Mouse (Mus musculus): ENCODE data around the gene H6pd. TPM values are rescaled to one million over a fixed set of nuclear protein-coding genes. Genes with fewer than 3 reads are reported as not detected.

H6pd gene
- total RNA-seq, 2 experiments from 2014 or later = 7.2 to 10.0 TPM

DNA sequence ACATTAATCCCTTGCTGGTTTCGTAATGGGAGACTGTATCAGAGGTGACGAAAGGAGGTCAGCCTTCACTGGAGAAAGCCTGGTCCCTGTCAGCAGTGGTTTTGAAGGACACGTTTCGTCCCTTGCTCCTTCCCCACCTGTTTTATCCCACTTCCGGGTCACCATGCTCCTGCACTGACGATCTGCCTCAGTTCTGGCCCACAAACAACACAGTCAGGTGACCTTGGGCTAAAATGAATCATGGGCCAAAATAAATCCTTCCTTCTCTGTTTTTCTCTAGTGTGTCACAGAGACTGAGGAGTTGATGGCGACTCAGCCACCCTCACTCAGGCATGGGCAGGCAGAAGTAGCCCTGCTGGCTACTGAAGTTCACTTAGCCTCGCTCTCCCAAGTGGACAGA, 33.5 kb downstream of the H6pd start:
- no peak for DNase-seq

DNA sequence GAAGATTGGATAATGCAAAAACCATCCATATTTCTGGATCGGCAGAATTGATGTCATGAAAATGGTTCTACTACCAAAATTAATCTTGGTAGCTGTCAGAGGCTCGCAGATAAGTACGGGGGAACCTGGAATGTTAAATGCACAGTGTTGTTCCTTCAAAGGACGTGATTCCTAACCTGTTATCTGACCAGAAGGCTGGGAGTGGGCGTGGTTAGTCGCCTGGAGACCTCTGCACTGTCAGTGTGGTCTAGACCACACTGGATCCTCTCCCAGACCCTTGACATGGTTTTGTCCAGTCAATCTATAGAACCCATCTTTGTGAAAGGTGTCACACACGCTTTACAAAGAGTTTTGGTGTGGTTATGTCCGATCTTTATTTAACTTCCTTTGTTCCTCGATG, 37.4 kb downstream of the H6pd start:
- no peak for DNase-seq

DNA sequence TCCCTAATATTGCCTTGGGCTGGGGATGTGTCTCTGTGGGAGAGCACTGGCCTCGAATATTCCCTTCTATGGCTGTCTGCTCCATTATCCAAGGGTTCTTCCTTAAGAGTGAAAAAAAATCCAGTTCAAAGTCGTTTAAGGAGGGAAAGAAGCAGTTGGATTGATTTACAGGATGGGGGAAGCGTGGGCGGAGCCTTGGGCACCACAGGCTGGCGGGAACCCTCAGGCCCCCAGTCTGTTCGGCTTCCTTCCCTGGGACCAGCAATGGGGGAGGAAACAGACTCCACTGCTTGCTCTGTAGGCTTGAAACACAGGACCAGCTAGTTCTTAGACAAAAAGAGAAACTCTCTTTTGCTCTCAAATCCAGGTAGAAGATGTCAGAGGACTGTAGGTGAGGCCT, 40.3 kb downstream of the H6pd start:
- DNase-seq = no peak

DNA sequence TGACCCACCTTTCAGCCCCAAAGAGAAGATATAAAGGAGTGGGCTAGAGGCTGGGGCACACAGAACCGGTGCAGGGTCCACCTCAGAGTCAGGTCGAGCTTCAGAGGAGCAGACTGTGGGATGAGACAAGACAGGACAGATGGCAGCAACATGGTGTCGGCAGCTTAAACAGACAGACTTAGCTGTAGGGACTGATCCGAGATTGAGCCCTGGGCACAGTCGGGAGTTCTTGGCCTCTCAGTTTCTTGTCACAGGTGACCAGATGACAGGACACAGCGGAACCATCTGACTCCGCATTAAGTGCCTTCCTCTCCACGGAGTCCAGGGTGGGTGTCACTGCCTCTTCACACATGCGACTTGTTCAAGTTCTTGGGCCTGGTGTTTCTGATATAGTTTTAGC, 41.9 kb downstream of the H6pd start:
- DNase-seq = no peak

DNA sequence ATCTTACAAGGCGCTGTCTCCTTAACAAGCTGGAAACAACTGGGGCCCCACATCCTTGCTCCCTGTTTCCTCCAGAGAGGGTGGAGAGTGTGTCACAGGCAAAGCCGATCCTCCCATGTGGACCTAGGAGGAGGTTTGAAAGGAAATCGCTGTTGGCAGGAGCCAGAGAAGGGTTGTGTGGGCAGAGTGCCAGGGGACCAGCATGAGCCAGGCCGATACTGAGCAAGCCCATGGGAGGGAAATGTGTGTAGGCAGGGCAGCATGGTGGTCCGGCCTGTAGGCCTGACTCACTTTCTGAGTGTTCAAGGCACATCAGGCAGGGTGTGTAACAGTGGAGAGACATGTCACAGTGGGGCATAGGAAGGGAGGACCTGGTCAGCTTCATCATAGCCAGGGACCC, 42.6 kb downstream of the H6pd start:
- DNase-seq = no peak

DNA sequence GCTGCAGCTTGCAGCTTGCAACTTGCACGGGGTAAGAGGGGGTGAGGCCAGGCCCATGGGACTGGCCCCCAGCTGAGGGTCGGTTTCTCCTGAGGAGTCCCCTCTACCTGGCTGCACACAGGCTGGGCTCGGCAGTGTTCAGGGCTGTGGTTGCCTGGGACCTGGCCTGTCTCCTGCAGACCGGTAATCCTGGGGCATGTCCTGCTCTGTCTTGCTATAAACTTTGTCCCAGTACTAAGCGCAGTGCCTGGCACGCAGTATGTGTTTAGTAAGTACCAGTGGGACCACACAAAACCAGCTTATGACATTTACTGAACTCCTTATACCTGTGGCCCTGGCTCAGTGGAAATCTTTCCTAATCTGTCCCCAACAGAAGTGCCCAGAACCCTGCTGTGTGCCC, 43.2 kb downstream of the H6pd start:
- DNase-seq = no peak

DNA sequence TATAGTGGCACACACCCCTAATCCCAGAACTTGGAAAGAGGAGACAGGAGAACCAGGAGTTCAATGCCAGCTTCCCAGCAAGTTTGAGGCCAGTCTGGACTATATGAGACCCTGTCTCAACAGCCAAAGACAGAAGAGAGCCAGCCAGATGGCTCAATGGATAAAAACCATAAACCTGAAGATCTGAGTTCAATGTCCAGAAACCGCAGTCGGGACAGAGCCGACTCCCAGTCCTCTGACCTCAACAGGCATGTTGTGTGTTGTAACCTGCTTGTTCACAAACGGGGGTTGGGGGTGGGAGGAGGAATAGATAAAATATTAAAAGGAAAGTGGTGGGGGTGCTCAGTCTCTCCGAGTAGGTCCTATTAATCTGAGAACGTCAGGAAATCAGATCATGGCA, 43.6 kb downstream of the H6pd start:
- no peak for DNase-seq

DNA sequence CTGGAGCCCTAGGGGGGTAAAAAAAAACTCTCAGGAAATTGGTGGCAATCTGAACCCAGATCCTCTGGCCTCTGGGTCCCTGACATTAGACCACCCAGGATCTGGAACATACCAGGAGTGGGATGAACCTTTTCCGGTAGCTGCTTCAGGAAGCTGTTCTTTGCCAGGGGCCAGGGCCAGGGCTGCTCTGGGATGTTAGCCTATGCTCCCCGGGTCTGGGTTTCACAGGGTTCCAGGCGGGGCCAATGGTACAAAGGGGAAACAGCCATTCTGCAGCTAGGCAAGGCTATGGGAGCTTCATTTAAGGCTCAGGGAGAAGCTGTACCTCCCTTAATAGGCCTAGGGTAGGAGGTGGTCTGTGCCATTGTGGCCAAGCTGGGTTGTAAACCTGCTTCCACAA, 44.1 kb downstream of the H6pd start:
- DNase-seq = no peak

DNA sequence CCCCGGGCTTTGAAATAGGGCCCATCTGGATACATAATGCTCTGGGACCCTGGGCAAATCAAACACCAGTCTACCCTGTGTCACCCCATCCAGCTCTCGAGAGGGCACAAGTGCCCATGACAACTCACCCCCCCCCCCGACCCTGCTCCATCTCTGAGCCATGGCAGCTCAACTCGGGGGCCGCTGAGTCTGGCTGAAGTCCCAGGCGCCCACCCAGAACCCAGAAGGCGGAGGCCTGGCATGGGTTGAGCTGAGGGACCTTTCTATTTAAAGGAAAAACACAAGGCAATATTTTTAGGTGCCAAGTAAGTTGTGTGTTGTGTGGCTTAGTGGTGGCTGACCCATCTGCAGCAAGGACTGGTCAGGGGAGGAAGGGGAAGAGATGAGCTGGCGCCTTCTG, 44.5 kb downstream of the H6pd start:
- DNase-seq = no peak

DNA sequence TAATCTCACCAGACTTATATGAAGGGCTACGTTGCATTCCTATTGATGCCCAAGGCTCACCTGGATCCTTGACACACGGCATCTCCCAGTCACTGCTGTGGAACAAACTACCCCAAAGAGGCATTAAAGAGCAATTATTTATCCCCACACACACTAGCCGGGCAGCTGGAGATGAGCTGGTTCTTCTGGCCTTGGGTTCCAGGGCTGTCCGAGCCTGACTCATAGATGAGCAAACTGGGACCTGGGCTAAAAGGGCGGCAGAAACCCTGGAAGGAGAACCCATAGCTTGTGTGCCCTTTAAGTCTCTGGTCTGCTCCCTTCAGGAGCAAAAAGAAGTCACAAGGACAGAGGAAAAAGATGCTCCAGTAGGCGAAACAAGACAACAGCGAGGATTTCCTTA, 48.4 kb downstream of the H6pd start:
- DNase-seq = no peak

DNA sequence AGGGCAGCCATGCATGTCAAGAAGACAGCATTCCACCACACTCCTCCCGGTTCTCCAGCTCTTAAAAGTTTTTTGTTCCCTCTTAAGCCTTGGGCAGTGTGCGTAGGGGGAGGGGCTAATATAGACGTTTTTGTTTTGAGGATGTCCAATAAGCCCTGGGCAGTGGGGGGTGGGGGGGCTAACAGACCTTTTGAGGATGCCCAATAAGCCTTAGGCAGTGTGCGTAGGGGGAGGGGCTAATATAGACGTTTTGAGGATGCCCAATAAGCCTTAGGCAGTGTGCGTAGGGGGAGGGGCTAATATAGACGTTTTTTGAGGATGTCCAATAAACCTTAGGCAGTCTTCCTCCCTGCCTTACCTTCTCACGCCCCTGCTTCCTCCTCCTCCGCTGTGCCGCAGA, 49.0 kb downstream of the H6pd start:
- DNase-seq = no peak

DNA sequence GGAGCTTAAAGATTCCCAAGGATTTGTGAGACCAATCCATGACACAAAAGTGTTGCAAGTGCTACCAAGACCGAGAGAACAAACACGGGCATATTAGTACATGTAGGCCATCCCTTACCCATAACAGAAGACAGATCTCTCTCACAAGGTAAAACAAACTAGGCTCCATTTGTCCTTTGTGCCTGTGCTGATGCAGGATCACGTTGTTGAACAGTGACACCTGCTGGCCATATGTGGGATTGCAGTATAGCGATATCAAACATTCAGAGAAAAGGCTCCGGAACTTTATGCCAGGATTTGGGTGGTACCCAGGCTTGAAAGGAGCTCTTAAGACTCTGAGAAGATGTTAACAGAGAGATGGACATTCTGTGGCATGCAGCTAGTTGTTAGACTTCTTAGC, 50.3 kb downstream of the H6pd start:
- peak; percentile 72 to 74 for DNase-seq

DNA sequence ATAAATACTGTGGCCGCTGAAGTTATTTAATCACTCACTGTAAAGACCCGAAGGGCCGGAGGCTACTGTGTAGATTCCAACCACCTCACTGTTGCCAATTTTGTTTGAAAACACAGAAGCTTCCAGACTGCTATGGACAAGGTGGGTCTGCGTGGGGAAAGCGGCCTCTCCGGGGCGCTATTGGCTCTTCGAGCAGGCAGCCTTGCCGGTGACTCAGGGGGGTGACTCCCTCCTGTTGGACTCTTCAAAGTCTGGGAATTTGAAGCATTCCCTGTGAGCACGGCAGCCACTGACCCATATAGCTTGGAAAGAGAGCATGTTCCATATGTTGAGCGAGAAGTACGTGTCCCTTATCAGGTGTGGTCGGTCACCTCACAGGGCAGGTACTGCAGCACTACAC, 52.8 kb downstream of the H6pd start:
- DNase-seq = no peak

DNA sequence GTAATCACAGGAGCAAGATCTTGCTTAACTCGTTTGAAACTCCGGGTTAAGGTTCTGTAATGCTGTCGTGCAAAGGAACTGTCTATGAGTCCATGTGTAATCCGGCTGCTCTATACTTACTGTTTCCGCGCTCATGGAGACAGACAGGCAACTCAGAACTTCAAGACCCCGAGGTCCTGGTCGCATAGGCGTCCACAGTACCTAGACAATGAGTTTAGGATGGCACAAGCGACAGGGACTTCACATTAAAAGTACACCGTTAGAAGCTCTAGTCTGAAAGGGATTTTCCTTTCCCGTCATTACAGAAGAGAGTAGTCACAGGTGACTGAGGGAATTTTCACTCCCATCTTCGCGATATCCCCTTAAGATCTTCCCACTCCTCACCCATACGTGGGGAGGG, 53.2 kb downstream of the H6pd start:
- DNase-seq = no peak

DNA sequence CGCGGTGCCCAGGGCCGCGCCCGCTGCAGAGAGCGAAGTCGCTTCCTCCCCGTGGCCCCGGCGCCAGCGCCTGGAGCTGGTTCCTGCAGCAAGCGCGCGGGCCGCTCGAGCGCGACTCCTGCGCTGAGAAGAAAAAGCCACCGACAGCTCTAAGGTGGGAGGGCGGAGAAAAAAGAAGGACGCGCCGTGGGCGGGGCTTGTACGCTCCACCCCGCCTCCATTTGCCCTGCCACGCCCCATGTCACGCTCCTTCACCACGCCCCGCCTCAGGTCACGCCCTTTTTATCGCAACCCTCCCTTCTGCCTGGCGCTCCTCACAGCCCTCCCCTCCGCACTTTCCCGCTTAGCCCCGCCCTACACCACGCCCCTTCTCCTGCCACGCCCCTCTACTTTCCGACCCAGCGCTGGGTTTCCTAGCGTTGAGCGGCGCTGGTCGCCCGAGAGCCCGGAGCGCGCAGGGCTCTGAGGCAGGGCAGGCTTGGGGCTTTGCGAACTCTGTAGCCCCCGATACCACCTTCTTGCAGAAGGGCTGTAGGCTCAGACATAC, 53.9 kb downstream of the H6pd start, which contains the start of gene Spsb1:
Spsb1 (minus strand) TSS at position 151 of the 547 bp plus-strand sequence.
- peak; percentile 96 to 98 for DNase-seq

DNA sequence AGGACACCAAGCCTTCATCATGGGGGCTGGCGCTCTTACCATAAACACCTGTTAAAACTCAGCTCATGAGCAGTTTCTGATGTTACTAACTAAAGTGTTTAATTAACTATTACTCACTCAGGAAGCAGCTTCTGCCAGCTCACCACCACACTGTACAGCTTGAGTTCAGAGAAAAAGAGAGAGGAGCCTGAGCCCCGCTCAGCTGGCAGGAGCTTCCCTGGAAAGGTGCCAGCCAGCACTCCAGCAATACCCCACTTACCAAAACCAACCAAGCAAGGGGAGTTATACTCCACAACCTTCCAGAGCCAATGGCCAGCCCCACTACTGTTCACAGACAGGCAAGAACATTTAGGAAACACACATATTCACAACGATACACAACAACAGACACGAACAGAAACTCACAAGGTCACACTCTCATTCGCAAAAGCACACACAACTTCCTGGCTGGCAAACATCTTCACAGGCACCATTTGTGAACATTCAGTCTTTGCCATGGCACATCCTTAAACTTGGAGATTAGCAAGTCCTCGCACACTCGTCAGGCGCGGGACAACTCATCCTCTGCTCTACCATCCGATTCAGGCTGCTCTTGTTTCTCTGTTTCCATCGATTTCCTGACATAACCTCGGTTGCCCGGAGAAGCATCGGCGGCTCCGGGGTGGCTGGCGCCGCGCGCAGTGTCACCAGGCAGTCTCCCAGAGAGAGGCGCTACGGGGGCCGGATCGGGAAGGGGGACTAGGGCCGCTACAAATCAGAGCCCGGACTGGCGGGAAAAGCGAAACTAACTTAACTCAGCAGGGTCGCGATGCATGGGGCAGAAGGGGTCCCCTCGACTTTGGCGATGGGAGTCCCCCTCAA, 55.0 kb downstream of the H6pd start:
- peak; percentile 54 to 58 for DNase-seq

DNA sequence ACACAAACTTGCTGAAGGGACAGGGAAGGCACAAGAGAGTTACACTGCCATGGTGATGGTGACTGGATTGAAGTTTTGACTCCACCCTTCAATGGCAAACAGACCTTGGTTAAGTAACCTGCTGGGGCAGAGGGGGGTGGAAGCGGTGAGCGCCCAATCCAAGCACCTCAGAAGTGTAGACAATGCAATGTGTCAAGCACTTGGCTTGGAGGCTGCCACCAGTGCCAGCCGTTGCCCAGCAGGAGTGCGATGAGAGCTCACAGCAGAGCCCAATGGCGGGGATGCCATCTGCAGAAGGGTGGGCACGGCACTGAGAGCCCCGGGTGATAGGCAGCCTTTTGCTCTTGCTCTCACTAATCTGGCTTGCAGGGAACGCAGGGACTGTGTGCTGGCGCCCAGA, 56.6 kb downstream of the H6pd start:
- no peak for DNase-seq

DNA sequence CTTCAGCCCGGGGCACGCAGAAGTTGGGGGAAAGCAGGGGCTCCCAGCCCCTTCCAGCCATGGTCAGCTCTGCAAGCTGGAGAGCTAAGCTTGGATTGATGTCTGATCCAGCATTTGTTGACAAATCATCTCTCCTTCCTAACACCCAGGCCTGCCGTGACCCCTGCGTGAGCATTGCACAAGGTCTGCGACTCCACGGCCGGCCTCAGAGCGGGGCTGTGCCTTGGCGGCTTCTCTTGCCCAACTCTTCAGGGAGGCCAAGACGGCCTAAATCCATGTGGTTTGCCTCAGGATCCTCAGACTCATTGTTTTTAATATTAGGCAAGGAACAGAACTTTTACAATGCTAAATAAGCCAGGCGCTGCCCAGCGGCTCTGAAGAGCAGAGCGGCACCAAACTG, 57.6 kb downstream of the H6pd start:
- no peak for DNase-seq

DNA sequence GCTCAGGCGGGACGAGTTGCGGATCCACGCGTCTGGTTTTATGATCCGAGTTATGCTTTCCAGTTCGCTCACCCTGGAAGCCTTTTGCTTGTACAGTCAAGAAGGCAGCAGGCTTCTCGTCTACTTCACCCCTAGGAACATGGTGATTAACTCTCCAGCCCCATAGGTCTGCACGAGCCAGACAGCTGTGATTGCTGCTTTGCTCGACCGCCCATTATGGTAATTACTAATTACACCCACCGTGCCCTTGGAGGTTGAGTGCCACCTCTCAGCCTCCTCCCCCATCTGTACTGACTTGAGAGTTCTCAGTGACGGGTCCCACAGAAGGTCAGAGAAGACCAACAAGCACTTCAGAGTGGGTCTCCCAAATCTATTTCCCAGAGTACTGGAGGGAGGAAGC, 59.1 kb downstream of the H6pd start:
- DNase-seq = no peak

DNA sequence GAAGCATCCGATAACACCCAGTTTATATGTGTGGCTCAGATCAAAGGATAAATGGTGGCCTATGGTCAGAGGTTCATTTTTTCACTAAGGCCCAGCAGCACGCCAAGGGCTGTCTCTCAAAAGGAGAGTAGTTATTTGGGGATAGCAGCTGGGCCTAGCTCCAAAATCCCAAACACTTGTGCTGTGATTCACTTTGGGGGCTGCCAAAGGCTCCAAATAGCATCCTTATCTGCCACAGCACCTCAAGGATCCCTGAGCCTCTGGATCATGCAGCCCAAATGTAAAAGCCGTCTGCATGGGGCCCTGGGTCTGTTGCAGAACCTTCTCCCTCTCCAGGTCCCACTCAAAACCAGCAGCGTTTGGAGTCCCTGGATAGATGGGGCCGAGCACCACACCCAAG, 60.7 kb downstream of the H6pd start:
- no peak for DNase-seq

DNA sequence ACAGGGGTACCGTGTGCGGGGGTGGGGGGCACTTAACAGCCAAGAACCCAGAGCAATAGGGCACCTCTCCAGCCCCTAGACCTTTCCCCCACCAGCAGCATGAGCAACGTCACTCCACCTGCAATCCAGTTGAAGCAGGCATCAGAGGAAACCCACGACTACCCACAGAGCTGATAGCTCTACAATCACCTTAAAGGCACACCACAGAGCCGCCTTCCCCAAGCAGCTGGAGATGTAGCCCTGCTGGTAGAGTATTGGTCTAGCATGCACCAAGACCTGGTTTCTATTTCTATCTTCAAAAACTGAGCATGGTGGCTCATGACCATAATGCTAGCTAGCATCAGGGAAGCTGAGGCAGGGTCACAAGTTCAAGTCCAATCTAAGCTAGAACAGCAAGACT, 61.4 kb downstream of the H6pd start:
- DNase-seq = no peak

DNA sequence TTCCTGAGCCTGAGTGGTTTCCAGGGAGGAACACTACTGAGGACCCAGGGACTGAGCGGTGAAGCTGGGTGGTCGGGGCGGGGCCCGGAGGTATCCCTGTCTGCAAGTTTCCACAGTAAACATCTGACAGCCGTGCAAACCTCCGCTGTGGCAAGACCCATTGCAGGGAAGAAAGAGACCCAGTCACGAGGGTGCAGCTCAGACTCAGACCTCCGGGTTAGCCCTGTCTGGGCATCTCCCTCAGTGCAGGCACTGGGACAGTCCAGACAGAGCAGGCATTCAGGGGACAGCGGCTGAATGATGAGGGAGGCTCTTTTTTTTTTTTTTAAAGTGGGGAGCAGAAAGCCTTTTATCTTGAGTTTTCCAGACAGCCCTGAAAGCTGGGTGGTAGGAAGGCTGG, 63.6 kb downstream of the H6pd start:
- DNase-seq = no peak

DNA sequence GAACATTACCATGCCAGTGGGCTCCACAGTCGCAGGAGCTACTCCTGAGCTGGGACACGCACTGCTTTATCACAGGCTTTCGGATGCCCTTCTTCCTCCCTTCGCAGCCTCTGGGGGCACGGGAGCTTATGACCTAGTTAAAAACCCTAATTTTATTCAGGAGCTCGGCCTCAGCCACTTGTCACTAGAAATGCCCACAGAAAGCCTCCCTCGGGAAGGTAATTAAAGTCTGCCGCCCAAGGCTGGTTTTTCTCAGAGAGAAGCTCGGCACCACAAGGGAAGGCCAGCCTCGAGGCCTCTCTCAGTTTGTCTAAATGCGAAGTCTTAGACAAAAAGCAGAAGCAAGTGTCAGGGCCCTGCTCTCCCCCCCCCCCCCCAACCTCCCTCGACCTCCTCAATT, 64.6 kb downstream of the H6pd start:
- DNase-seq = no peak

Data from layer of hippocampus, postnatal 36 days (tissue).